Mouse (Mus musculus) stomach, postnatal 0 days (tissue): ENCODE measurements at regions not wholly inside any gene's neighbourhood (a gene's known extent, or its start where the extent isn't known, plus 50 kb on each side); places are given as distances from the start of the nearest gene placed in this dataset.
"Not testable (repeated sequence)": the region's sequence is repeated elsewhere in the genome, so short reads cannot be mapped to it uniquely, and the experiment has no call there.

Experiments used
- ATAC-seq: fragments of 200-750 bp; cut with Nextera tagmentation; 2 replicates; pipeline ENCODE4 v1.8.0; 2017; ENCODE audit not compliant: low FRiP score, low TSS enrichment
- DNase-seq: peaks from one replicate; pipeline ENCODE4 v3.0.0-alpha.2; 2016; ENCODE audit warnings: low spot score
- H3K27ac ChIP-seq: fragments of 300-500 bp; sonication (generic); replicated peaks from 2 replicates; pipeline ENCODE4 v1.5.1; 2014; ENCODE audit warnings: mild to moderate bottlenecking, control low read depth
- H3K27me3 ChIP-seq: fragments of 300-500 bp; sonication (generic); 2 replicates; pipeline ENCODE4 v1.6.1; 2014; ENCODE audit warnings: low read length; ENCODE audit not compliant: control insufficient read depth, insufficient read depth
- H3K36me3 ChIP-seq: fragments of 300-500 bp; sonication (generic); 2 replicates; pipeline ENCODE4 v1.6.1; 2014; ENCODE audit warnings: low read length, mixed read lengths; ENCODE audit not compliant: control insufficient read depth, insufficient read depth
- H3K4me1 ChIP-seq: fragments of 300-500 bp; sonication (generic); replicated peaks from 2 replicates; pipeline ENCODE4 v1.6.1; 2014; ENCODE audit warnings: antibody characterized with exemption; ENCODE audit not compliant: control insufficient read depth, insufficient read depth
- H3K4me2 ChIP-seq: fragments of 300-500 bp; sonication (generic); replicated peaks from 2 replicates; pipeline ENCODE4 v1.6.1; 2014; ENCODE audit warnings: low read depth, mild to moderate bottlenecking, control low read depth, moderate library complexity
- H3K4me3 ChIP-seq: fragments of 300-500 bp; sonication (generic); 2 replicates; pipeline ENCODE4 v1.5.1; 2014; ENCODE audit warnings: low read depth, low read length, control low read depth
- H3K9ac ChIP-seq: fragments of 300-500 bp; sonication (generic); 2 replicates; pipeline ENCODE4 v1.6.1; 2014; ENCODE audit warnings: mild to moderate bottlenecking, low read length, control low read depth, mixed read lengths
- H3K9me3 ChIP-seq: fragments of 300-500 bp; sonication (generic); 2 replicates; pipeline ENCODE4 v1.6.1; 2016; ENCODE audit warnings: low read length; ENCODE audit not compliant: control insufficient read depth
- CTCF ChIP-seq: IDR thresholded peaks from 2 replicates; pipeline ENCODE4 v1.5.1; 2016; ENCODE audit warnings: antibody characterized with exemption, low read depth, mild to moderate bottlenecking, moderate library complexity
- EP300 ChIP-seq: optimal IDR thresholded peaks from 2 replicates; pipeline ENCODE3; 2016; ENCODE audit warnings: antibody characterized with exemption
- WGBS: fragments of 180-500 bp; shearing (Covaris S2); extraction: QIAGEN DNeasy Blood & Tissue Kit; methylation state at CpG from one replicate; pipeline ENCODE4 v1.1.7; 2014; 5-methylcytosine and 5-hydroxymethylcytosine counted together

GRCm38 (mm10) chr6:89157501-89157900 lies 204.9 kb downstream of the Plxna1 start:
- 84% methylated on average over 1 of the region's 1 CpGs for WGBS
- Histone ChIP-seq H3K9ac (no peak overlapping the region), H3K4me3 (no peak overlapping the region), H3K27me3 (no peaks in the 10 kb centered on the region), H3K27ac (no peak overlapping the region), H3K36me3 (no peaks in the 10 kb centered on the region), H3K9me3 (no peaks in the 10 kb centered on the region), H3K4me2 (no peak overlapping the region), H3K4me1 (no peaks in the 10 kb centered on the region)
- DNase-seq (no peak), ATAC-seq (no peak)
- no peak for TF ChIP-seq EP300
- TF ChIP-seq CTCF = no peak

- Histone ChIP-seq H3K9ac (no peak overlapping the region), H3K27me3 (no peaks in the 10 kb centered on the region), H3K4me3 (no peak overlapping the region), H3K9me3 (no peaks in the 10 kb centered on the region), H3K36me3 (no peaks in the 10 kb centered on the region), H3K27ac (no peak overlapping the region), H3K4me2 (no peak overlapping the region), H3K4me1 (no peaks in the 10 kb centered on the region)
- 64% methylated on average over 7 of the region's 7 CpGs for WGBS
- ATAC-seq (no peak), DNase-seq (no peak)
- no peak for TF ChIP-seq EP300
- TF ChIP-seq CTCF = no peak
Observed at GRCm38 (mm10) chr6:89160051-89160450, 202.4 kb downstream of the Plxna1 start.

GRCm38 (mm10) chr6:89161746-89162145 lies 200.7 kb downstream of the Plxna1 start:
- Histone ChIP-seq H3K27me3 (no peaks in the 10 kb centered on the region), H3K4me3 (no peak overlapping the region), H3K4me1 (no peaks in the 10 kb centered on the region), H3K9ac (no peak overlapping the region), H3K27ac (no peak overlapping the region), H3K9me3 (no peaks in the 10 kb centered on the region), H3K4me2 (no peak overlapping the region), H3K36me3 (no peaks in the 10 kb centered on the region)
- DNase-seq = no peak
- WGBS = 83% methylated on average over 1 of the region's 1 CpGs
- no peak for ATAC-seq
- TF ChIP-seq EP300 (no peak), CTCF (no peak)

- WGBS = 32% methylated on average over 2 of the region's 2 CpGs
- Histone ChIP-seq H3K27ac (no peak overlapping the region), H3K4me2 (no peak overlapping the region), H3K9me3 (no peaks in the 10 kb centered on the region), H3K9ac (no peak overlapping the region), H3K36me3 (no peaks in the 10 kb centered on the region), H3K27me3 (no peaks in the 10 kb centered on the region), H3K4me1 (no peaks in the 10 kb centered on the region), H3K4me3 (no peak overlapping the region)
- TF ChIP-seq EP300 (no peak), CTCF (no peak)
- ATAC-seq (no peak), DNase-seq (no peak)
Observed at GRCm38 (mm10) chr6:89169520-89169919, 192.9 kb downstream of the Plxna1 start.

- DNase-seq, H3K9me3 ChIP-seq, H3K4me1 ChIP-seq, H3K4me3 ChIP-seq, H3K36me3 ChIP-seq, H3K9ac ChIP-seq, H3K4me2 ChIP-seq, H3K27ac ChIP-seq, ATAC-seq, H3K27me3 ChIP-seq: not testable (repeated sequence)
- WGBS = no CpG with 5 or more reads among the region's 7 CpGs
Observed at GRCm38 (mm10) chr6:89184920-89185319, 177.5 kb downstream of the Plxna1 start.

GRCm38 (mm10) chr6:89200514-89201284 lies 161.7 kb downstream of the Plxna1 start:
- 10% methylated on average over 19 of the region's 19 CpGs for WGBS
- DNase-seq, H3K4me1 ChIP-seq: not testable (repeated sequence)

More at GRCm38 (mm10) chr6:89200514-89201284, 161.7 kb downstream of the Plxna1 start:
- H3K4me2 ChIP-seq, H3K9me3 ChIP-seq, ATAC-seq, H3K27me3 ChIP-seq, H3K36me3 ChIP-seq, H3K4me3 ChIP-seq, H3K27ac ChIP-seq, H3K9ac ChIP-seq: not testable (repeated sequence)
